Mouse (Mus musculus) frontal cortex, postnatal 36 days (tissue): ENCODE data around the gene Cdk5.
A peak's percentile ranks its signal among the peaks of the same experiment; 100 is the strongest.
"Not testable (repeated sequence)": the region's sequence is repeated elsewhere in the genome, so short reads cannot be mapped to it uniquely, and the experiment has no call there.

Source experiments
- DNase-seq, 2 experiments: peaks; one replicate each; pipeline ENCODE4 v3.0.0; 2022; ENCODE audit warnings: low spot score in 2 of 2

The Cdk5 gene

DNA sequence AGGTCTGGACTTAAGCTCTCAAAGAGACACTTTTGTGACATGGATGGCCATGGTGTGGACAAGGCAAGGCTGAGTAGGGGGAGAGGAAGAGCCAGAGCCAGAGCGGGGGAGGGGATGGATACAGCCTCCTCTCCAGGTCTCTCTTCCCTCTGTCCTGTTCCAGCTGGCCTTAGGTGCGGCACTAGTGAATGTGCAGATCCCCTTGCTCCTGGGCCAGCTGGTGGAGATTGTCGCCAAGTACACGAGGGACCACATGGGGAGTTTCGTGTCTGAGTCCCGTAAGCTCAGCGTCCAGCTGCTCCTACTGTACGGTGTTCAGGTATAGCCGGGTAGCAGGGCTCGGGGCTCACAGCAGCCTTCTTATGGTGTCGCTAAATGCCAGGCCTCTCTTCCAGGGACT lies 23.0 kb downstream of the Cdk5 start:
- DNase-seq, result no peak

GRCm38 (mm10) chr5:24399686-24400085 lies 23.6 kb downstream of the Cdk5 start:
- no peak for DNase-seq

- DNase-seq, result not testable (repeated sequence)
Measured at GRCm38 (mm10) chr5:24396254-24396653, 27.1 kb downstream of the Cdk5 start.

- DNase-seq, result peak; percentile 95 to 98
Measured at GRCm38 (mm10) chr5:24394165-24394894, 29.0 kb downstream of the Cdk5 start.

- DNase-seq, result peak; percentile 85 to 90
Measured at GRCm38 (mm10) chr5:24393392-24393997, 29.8 kb downstream of the Cdk5 start, which contains the start of gene Abcb8. Gene Abcb8 (plus strand): TSS chr5:24393663.

GRCm38 (mm10) chr5:24392724-24393123 lies 30.6 kb downstream of the Cdk5 start:
- no peak for DNase-seq

- DNase-seq, result no peak
Measured at GRCm38 (mm10) chr5:24391864-24392263, 31.5 kb downstream of the Cdk5 start, which contains the start of gene Atg9b. Gene Atg9b (minus strand): TSS chr5:24392143.

GRCm38 (mm10) chr5:24389658-24390020 lies 33.7 kb downstream of the Cdk5 start:
- no peak for DNase-seq

- no peak for DNase-seq
Measured at GRCm38 (mm10) chr5:24389011-24389657, 34.2 kb downstream of the Cdk5 start.

- DNase-seq, result no peak
Measured at GRCm38 (mm10) chr5:24388246-24388915, 34.9 kb downstream of the Cdk5 start.

DNA sequence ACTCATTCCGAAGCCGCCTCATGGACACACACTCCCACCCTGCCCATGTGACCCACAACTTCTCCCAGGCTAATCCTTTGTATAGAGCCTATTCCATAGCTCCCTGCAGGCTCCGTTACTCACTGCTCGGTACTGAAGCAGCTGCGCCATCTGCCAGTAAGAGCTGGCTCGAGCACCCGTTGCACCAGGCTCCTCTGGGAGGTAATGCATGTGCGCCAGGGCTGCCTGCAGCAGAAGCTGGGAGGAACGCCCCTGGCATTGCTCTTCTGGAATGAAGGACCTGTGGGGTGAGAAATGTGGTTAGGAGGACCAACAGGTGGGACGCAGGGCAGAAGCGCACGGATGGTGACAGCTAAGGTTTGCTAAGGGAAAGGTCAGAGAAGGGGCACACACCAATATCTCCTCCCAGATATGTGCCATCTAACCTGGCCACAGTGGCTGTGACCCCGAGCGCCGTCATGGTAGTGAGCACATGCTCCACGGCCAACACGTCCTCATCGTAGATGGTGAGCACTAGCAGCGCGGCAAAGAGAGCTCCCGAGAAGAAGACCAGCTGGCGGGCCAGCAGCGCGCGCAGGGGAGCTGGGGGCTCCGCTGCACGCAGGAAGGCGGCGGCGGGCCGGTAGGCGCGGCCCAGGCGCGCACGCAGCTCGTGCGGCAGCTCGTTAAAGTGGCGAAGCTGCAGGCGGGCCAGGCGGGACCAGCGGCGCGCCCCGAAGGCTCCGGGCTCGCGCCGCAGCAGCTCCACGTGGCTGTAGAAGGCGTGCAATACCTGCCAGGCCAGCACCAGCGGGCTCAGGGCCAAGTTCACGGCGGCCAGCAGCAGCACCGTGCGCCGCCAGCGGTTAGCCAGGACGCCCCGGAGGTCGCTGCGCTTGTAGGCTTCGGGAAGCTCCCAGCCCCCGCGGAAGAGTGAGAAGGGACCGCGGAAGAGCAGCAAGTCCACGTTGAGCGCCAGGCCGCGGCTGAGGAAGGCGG lies 35.8 kb downstream of the Cdk5 start:
- peak; percentile 58 to 77 for DNase-seq

- DNase-seq, result no peak
Measured at GRCm38 (mm10) chr5:24385887-24386550, 37.3 kb downstream of the Cdk5 start.

DNA sequence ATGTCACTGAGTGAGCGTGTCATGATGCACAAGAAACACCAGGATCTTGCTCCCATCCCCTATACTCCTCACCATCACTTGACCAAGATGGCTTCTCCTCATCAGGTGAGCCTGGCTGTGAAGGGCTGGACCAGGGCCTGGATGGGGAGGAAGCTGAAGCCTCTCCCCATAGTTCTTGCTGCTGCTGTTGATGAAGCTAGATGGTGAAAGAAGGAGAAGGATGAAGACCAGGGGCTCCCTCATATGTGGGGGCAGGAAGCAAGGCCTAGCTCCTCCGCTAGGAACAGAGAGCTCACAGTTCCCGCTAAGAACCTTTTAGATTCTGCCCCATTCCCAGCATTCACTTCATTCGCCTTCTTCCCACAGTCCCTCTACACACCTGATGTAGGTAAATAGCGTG lies 38.0 kb downstream of the Cdk5 start:
- DNase-seq, result no peak

DNA sequence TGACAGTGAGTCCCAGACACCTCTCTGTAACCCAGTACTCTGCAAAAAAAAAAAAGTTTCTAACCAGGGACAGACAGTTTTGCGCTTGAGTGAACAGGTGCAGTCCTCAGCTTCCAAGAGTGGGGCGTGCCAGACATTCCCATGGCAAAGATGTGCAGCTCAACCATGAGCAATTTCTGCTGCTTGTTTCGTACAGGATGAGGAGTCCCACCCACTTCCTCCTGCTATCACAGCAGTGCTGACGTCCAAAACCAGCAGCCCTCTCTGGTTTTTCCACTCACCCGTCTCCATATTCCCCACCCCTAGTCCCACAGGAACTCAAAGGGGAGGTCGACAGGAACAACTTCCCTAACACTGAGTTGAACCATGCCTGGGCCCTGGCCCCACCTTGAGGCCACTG lies 38.9 kb downstream of the Cdk5 start:
- DNase-seq, result peak; percentile 38 to 52

- peak; percentile 92 to 95 for DNase-seq
Measured at GRCm38 (mm10) chr5:24383026-24383859, 40.1 kb downstream of the Cdk5 start.

DNA sequence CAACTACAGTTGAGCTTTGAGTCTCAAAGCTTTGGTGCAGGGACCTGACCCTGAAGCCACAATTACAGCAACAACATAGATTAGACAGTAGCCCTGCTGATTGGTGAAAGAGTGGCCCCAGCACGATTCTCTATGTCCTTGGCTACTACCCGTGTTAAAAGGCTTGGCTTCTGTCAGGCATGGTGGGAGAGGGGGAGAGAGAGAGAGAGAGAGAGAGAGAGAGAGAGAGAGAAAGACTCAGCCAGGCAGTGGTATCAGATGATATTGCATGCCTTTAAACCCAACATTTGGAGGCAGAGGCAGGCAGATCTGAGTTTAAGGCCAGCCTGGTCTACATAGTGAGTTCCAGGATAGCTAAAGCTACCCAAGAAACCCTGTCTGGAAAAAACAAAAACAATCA lies 41.3 kb downstream of the Cdk5 start:
- DNase-seq, result no peak

DNA sequence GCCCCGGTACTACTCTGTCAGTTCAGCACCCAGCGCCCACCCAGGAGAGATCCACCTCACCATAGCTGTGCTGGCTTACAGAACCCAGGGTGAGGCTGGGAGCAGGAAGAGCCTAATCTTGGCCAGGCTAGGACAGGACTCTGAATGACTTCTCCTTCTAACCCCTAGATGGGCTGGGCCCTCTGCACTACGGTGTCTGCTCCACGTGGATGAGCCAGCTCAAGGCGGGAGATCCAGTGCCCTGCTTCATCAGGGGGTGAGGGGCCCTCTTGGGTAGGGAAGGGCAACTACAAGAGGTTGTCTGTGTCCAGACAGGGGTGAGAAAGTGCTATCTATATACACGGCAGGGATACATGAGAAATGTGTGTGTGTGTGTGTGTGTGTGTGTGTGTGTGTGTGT lies 41.8 kb downstream of the Cdk5 start:
- no peak for DNase-seq

- no peak for DNase-seq
Measured at GRCm38 (mm10) chr5:24380499-24380898, 42.8 kb downstream of the Cdk5 start.

DNA sequence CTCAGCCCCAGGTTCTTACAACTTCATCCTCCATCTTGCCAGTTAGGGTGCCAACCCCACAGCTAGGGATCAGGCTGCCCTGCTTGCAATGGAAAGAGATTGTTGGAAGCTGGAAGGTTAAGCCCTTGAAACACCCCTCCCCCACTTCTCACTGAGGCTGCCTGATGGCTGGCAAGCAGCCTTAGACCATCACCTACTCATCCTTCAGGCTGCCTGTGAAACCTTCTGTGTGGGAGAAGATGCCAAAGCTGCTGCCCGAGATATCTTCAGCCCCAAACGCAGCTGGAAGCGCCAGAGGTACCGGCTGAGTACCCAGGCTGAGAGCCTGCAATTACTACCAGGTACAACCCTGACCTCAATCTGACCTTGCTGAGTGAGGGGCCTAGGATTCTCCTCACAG lies 43.8 kb downstream of the Cdk5 start:
- peak in 1 of 2 experiments; percentile 35 for DNase-seq

GRCm38 (mm10) chr5:24378700-24379099 lies 44.6 kb downstream of the Cdk5 start:
- no peak for DNase-seq
